Mouse (Mus musculus) midbrain, embryonic 12.5 days (tissue): ENCODE measurements at regions not wholly inside any gene's neighbourhood (a gene's known extent, or its start where the extent isn't known, plus 50 kb on each side); places are given as distances from the start of the nearest gene placed in this dataset.
"Not testable (repeated sequence)": the region's sequence is repeated elsewhere in the genome, so short reads cannot be mapped to it uniquely, and the experiment has no call there.

Experiments used
- ATAC-seq: fragments of 200-750 bp; cut with Nextera tagmentation; 2 replicates; pipeline ENCODE4 v1.8.0; 2017; ENCODE audit warnings: low read depth, moderate TSS enrichment, moderate library complexity; ENCODE audit not compliant: low FRiP score
- H3K27ac ChIP-seq: fragments of 300-500 bp; sonication (generic); replicated peaks from 2 replicates; pipeline ENCODE4 v1.5.1; 2016; ENCODE audit warnings: mild to moderate bottlenecking
- H3K27me3 ChIP-seq: fragments of 300-500 bp; sonication (generic); 2 replicates; pipeline ENCODE4 v1.6.1; 2016; ENCODE audit warnings: mild to moderate bottlenecking
- H3K36me3 ChIP-seq: fragments of 300-500 bp; sonication (generic); 2 replicates; pipeline ENCODE4 v1.6.1; 2016
- H3K4me1 ChIP-seq: fragments of 300-500 bp; sonication (generic); 2 replicates; pipeline ENCODE4 v1.6.1; 2016
- H3K4me2 ChIP-seq: fragments of 300-500 bp; sonication (generic); replicated peaks from 2 replicates; pipeline ENCODE4 v1.6.1; 2016; ENCODE audit warnings: mild to moderate bottlenecking, moderate library complexity
- H3K4me3 ChIP-seq: fragments of 300-500 bp; sonication (generic); 2 replicates; pipeline ENCODE4 v1.5.1; 2016; ENCODE audit warnings: mild to moderate bottlenecking
- H3K9ac ChIP-seq: fragments of 300-500 bp; sonication (generic); replicated peaks from 2 replicates; pipeline ENCODE4 v1.6.1; 2016; ENCODE audit warnings: mild to moderate bottlenecking, moderate library complexity
- H3K9me3 ChIP-seq: fragments of 300-500 bp; sonication (generic); 2 replicates; pipeline ENCODE4 v1.6.1; 2016; ENCODE audit warnings: mild to moderate bottlenecking
- WGBS: fragments of 180-500 bp; shearing (Covaris S2); methylation state at CpG from one replicate; pipeline ENCODE4 v1.1.7; 2016; 5-methylcytosine and 5-hydroxymethylcytosine counted together

- H3K9ac ChIP-seq: no peak overlapping the region
- no peaks in the 10 kb centered on the region for H3K36me3 ChIP-seq
- H3K27me3 ChIP-seq: no peaks in the 10 kb centered on the region
- no peak overlapping the region for H3K4me3 ChIP-seq
- WGBS: 76% methylated on average over 2 of the region's 2 CpGs
- no peak overlapping the region for H3K4me2 ChIP-seq
- no peaks in the 10 kb centered on the region for H3K4me1 ChIP-seq
- no peak overlapping the region for H3K27ac ChIP-seq
- ATAC-seq: no peak
- no peaks in the 10 kb centered on the region for H3K9me3 ChIP-seq
These were observed 261.2 kb downstream of the Pou4f1 start for GRCm38 (mm10) chr14:104206602-104207001.

GRCm38 (mm10) chr14:104203239-104203986 is 264.4 kb downstream of the Pou4f1 start:
- Histone ChIP-seq H3K36me3 (no peaks in the 10 kb centered on the region), H3K27ac (no peak overlapping the region), H3K9me3 (no peaks in the 10 kb centered on the region), H3K4me2 (no peak overlapping the region), H3K4me1 (no peaks in the 10 kb centered on the region), H3K27me3 (no peaks in the 10 kb centered on the region), H3K9ac (no peak overlapping the region), H3K4me3 (no peak overlapping the region)
- 79% methylated on average over 17 of the region's 17 CpGs for WGBS
- ATAC-seq: no peak

GRCm38 (mm10) chr14:104193198-104193597 is 274.6 kb downstream of the Pou4f1 start:
- Histone ChIP-seq H3K27ac (no peak overlapping the region), H3K36me3 (no peaks in the 10 kb centered on the region), H3K4me1 (no peaks in the 10 kb centered on the region), H3K9ac (no peak overlapping the region), H3K27me3 (no peaks in the 10 kb centered on the region), H3K9me3 (no peaks in the 10 kb centered on the region), H3K4me2 (no peak overlapping the region), H3K4me3 (no peak overlapping the region)
- ATAC-seq: no peak
- 69% methylated on average over 11 of the region's 11 CpGs for WGBS

- no peak for ATAC-seq
- H3K4me3 ChIP-seq: no peak overlapping the region
- no peaks in the 10 kb centered on the region for H3K4me1 ChIP-seq
- no peak overlapping the region for H3K4me2 ChIP-seq
- no peak overlapping the region for H3K27ac ChIP-seq
- no peaks in the 10 kb centered on the region for H3K27me3 ChIP-seq
- H3K36me3 ChIP-seq: no peaks in the 10 kb centered on the region
- H3K9me3 ChIP-seq: no peaks in the 10 kb centered on the region
- no peak overlapping the region for H3K9ac ChIP-seq
These were observed 292.7 kb downstream of the Pou4f1 start for GRCm38 (mm10) chr14:104175122-104175521.

GRCm38 (mm10) chr14:104146841-104147240 is 302.6 kb upstream of the Ednrb start:
- Histone ChIP-seq H3K36me3 (no peaks in the 10 kb centered on the region), H3K27ac (no peak overlapping the region), H3K4me2 (no peak overlapping the region), H3K4me1 (peaks cover 8% of the 10 kb centered on the region; the same call in 1 of the 2 replicates), H3K9me3 (no peaks in the 10 kb centered on the region), H3K27me3 (no peaks in the 10 kb centered on the region), H3K4me3 (no peak overlapping the region), H3K9ac (no peak overlapping the region)
- WGBS: 51% methylated on average over 5 of the region's 5 CpGs
- 0 out of 2 replicates have a peak, but pooled peaks have one; percentile 25 for ATAC-seq

GRCm38 (mm10) chr14:104145395-104145794 is 301.2 kb upstream of the Ednrb start:
- Histone ChIP-seq H3K4me2 (peak overlapping the region; percentile 17; the same call in 1 of the 2 replicates), H3K27ac (peak overlapping the region; percentile 32; the same call in 1 of the 2 replicates), H3K4me3 (no peak overlapping the region), H3K36me3 (no peaks in the 10 kb centered on the region), H3K4me1 (peaks cover 8% of the 10 kb centered on the region; the same call in 1 of the 2 replicates), H3K9me3 (no peaks in the 10 kb centered on the region), H3K27me3 (no peaks in the 10 kb centered on the region), H3K9ac (no peak overlapping the region)
- 32% methylated on average over 5 of the region's 5 CpGs for WGBS
- ATAC-seq: peak; percentile 93

GRCm38 (mm10) chr14:104114986-104115951 is 271.1 kb upstream of the Ednrb start:
- Histone ChIP-seq H3K36me3 (no peaks in the 10 kb centered on the region), H3K27ac (0 out of 2 replicates have a peak overlapping the region, but pooled peaks have one; percentile 4), H3K9me3 (no peaks in the 10 kb centered on the region), H3K4me1 (peaks cover 4% of the 10 kb centered on the region; the same call in 1 of the 2 replicates), H3K4me3 (no peak overlapping the region), H3K4me2 (no peak overlapping the region), H3K9ac (no peak overlapping the region), H3K27me3 (no peaks in the 10 kb centered on the region)
- peak; percentile 72 for ATAC-seq
- 34% methylated on average over 14 of the region's 14 CpGs for WGBS

GRCm38 (mm10) chr14:104114182-104114581 is 270.0 kb upstream of the Ednrb start:
- H3K27me3 ChIP-seq: no peaks in the 10 kb centered on the region
- no peak overlapping the region for H3K9ac ChIP-seq
- H3K27ac ChIP-seq: no peak overlapping the region
- peaks cover 4% of the 10 kb centered on the region; the same call in 1 of the 2 replicates for H3K4me1 ChIP-seq
- H3K4me2 ChIP-seq: no peak overlapping the region
- H3K9me3 ChIP-seq: no peaks in the 10 kb centered on the region
- 0 out of 2 replicates have a peak, but pooled peaks have one; percentile 50 for ATAC-seq
- no peak overlapping the region for H3K4me3 ChIP-seq
- 55% methylated on average over 3 of the region's 3 CpGs for WGBS
- no peaks in the 10 kb centered on the region for H3K36me3 ChIP-seq

- Histone ChIP-seq H3K4me2 (no peak overlapping the region), H3K27ac (no peak overlapping the region), H3K9ac (no peak overlapping the region), H3K36me3 (no peaks in the 10 kb centered on the region), H3K9me3 (no peaks in the 10 kb centered on the region), H3K27me3 (no peaks in the 10 kb centered on the region), H3K4me1 (peaks cover 4% of the 10 kb centered on the region; the same call in 1 of the 2 replicates), H3K4me3 (no peak overlapping the region)
- 8% methylated on average over 2 of the region's 2 CpGs for WGBS
- peak; percentile 58; the same call in 1 of the 2 replicates for ATAC-seq
These were observed 269.2 kb upstream of the Ednrb start for GRCm38 (mm10) chr14:104113448-104113847.

GRCm38 (mm10) chr14:104086381-104086780 is 242.2 kb upstream of the Ednrb start:
- 67% methylated on average over 2 of the region's 2 CpGs for WGBS
- H3K27ac ChIP-seq: no peak overlapping the region
- 0 out of 2 replicates have a peak, but pooled peaks cover 2% of the 10 kb centered on the region for H3K4me1 ChIP-seq
- H3K4me2 ChIP-seq: no peak overlapping the region
- no peak overlapping the region for H3K9ac ChIP-seq
- no peak overlapping the region for H3K4me3 ChIP-seq
- H3K9me3 ChIP-seq: no peaks in the 10 kb centered on the region
- no peaks in the 10 kb centered on the region for H3K27me3 ChIP-seq
- no peaks in the 10 kb centered on the region for H3K36me3 ChIP-seq
- ATAC-seq: peak; percentile 90

- not testable (repeated sequence) for H3K4me1 ChIP-seq, H3K27me3 ChIP-seq, H3K27ac ChIP-seq, ATAC-seq, H3K9me3 ChIP-seq, H3K4me3 ChIP-seq, H3K4me2 ChIP-seq, H3K36me3 ChIP-seq, H3K9ac ChIP-seq
- WGBS: 79% methylated on average over 1 of the region's 4 CpGs
These were observed 220.0 kb upstream of the Ednrb start for GRCm38 (mm10) chr14:104064199-104064598.

- H3K36me3 ChIP-seq: no peaks in the 10 kb centered on the region
- H3K4me3 ChIP-seq: no peak overlapping the region
- H3K9ac ChIP-seq: no peak overlapping the region
- no peaks in the 10 kb centered on the region for H3K27me3 ChIP-seq
- H3K4me1 ChIP-seq: no peaks in the 10 kb centered on the region
- H3K4me2 ChIP-seq: no peak overlapping the region
- no peak overlapping the region for H3K27ac ChIP-seq
- no peak for ATAC-seq
- WGBS: 89% methylated on average over 1 of the region's 1 CpGs
- H3K9me3 ChIP-seq: no peaks in the 10 kb centered on the region
These were observed 209.5 kb upstream of the Ednrb start for GRCm38 (mm10) chr14:104053697-104054096.
